Mouse (Mus musculus): ENCODE results near the gene Kctd21.

GRCm38 (mm10) chr7:97298943-97299342 lies 33.2 kb upstream of the Kctd21 start:
- TF ChIP-seq CTCF (IDR thresholded peaks at IDR 0.05), result no peak
- TF ChIP-seq EP300 (IDR thresholded peaks at IDR 0.05), result no peak
